Mouse (Mus musculus) brain, adult 2 months (tissue): Measurements from ENCODE around the gene Lsm12.
"Not testable (repeated sequence)": the region's sequence is repeated elsewhere in the genome, so short reads cannot be mapped to it uniquely, and the experiment has no call there.

Experiments used
- DNase-seq: peaks from one replicate; pipeline ENCODE4 v3.0.0; 2011; ENCODE audit warnings: low read depth, low spot score

Lsm12 gene

GRCm38 (mm10) chr11:102186235-102186634 is 1.1 kb upstream of the Lsm12 start:
- DNase-seq = no peak

- no peak for DNase-seq
Observed at GRCm38 (mm10) chr11:102185677-102186076, 581 bp upstream of the Lsm12 start.

GRCm38 (mm10) chr11:102184253-102184645 is 847 bp downstream of the Lsm12 start:
- DNase-seq = no peak

GRCm38 (mm10) chr11:102179836-102180235 is 5.3 kb downstream of the Lsm12 start:
- no peak for DNase-seq

GRCm38 (mm10) chr11:102168689-102169088 is 16.4 kb downstream of the Lsm12 start:
- no peak for DNase-seq

GRCm38 (mm10) chr11:102167539-102167938 is 17.6 kb downstream of the Lsm12 start:
- DNase-seq = peak; percentile 59

- peak; percentile 88 for DNase-seq
Observed at GRCm38 (mm10) chr11:102165971-102166722, 18.9 kb downstream of the Lsm12 start.

- peak; percentile 86 for DNase-seq
Observed at GRCm38 (mm10) chr11:102159781-102160180, 25.3 kb downstream of the Lsm12 start.

GRCm38 (mm10) chr11:102158024-102158423 is 27.1 kb downstream of the Lsm12 start:
- not testable (repeated sequence) for DNase-seq

GRCm38 (mm10) chr11:102156786-102157089 is 28.4 kb downstream of the Lsm12 start:
- no peak for DNase-seq

GRCm38 (mm10) chr11:102156039-102156785 is 28.9 kb downstream of the Lsm12 start, which contains the start of gene Tmem101:
Gene Tmem101, minus strand, starts transcription at chr11:102156404.
- DNase-seq = peak; percentile 97

- peak; percentile 8 for DNase-seq
Observed at GRCm38 (mm10) chr11:102147213-102147989, 37.7 kb downstream of the Lsm12 start.

GRCm38 (mm10) chr11:102146531-102146930 is 38.6 kb downstream of the Lsm12 start:
- DNase-seq = no peak

GRCm38 (mm10) chr11:102146005-102146404 is 39.1 kb downstream of the Lsm12 start:
- no peak for DNase-seq

GRCm38 (mm10) chr11:102145471-102146001 is 39.6 kb downstream of the Lsm12 start, which contains the start of gene Nags:
Gene Nags, plus strand, starts transcription at chr11:102145513.
- DNase-seq = peak; percentile 12

GRCm38 (mm10) chr11:102144957-102145470 is 40.1 kb downstream of the Lsm12 start:
- no peak for DNase-seq

GRCm38 (mm10) chr11:102142355-102142754 is 42.7 kb downstream of the Lsm12 start:
- no peak for DNase-seq

GRCm38 (mm10) chr11:102140508-102140907 is 44.6 kb downstream of the Lsm12 start:
- peak; percentile 77 for DNase-seq

- DNase-seq = peak; percentile 79
Observed at GRCm38 (mm10) chr11:102138447-102138740, 46.7 kb downstream of the Lsm12 start.

- DNase-seq = no peak
Observed at GRCm38 (mm10) chr11:102137625-102138446, 47.3 kb downstream of the Lsm12 start.

GRCm38 (mm10) chr11:102134516-102134915 is 50.6 kb downstream of the Lsm12 start:
- no peak for DNase-seq
